In genomic region chr1:164870694-164871093, GRCm38 (mm10) we compare ENCODE assay signal across 10 mouse cellular contexts.
A peak's percentile ranks its signal among the peaks of the same experiment; 100 is the strongest.
DNase-seq lines count a peak whose midpoint lies in the region; ATAC-seq and TF ChIP-seq lines count a peak whose summit lies in the region.
"Had no signal": no experiment of that assay in that cellular context is flagged by ENCODE, and none has a peak within 500 bp of the region (broad histone marks: within the 10 kb centered on the region; RNA-seq: fewer than 3 reads in every experiment).

No protein-coding gene starts in this region.

- H3K4me1 ChIP-seq in liver, adult 2 months (ENCODE audit: control insufficient read depth, insufficient read depth, low read length): no peaks in the 10 kb centered on the region
- no peaks in the 10 kb centered on the region for H3K4me1 ChIP-seq in liver, embryonic 12.5 days
- H3K4me1 ChIP-seq: neural tube, embryonic 12.5 days had no signal

- no peaks in the 10 kb centered on the region for H3K9me3 ChIP-seq in liver, embryonic 12.5 days (replicated peaks)
- H3K9me3 ChIP-seq: neural tube, embryonic 12.5 days had no signal

- H3K27me3 ChIP-seq in liver, adult 2 months (ENCODE audit: control insufficient read depth, insufficient read depth, low read length): no peaks in the 10 kb centered on the region
- H3K27me3 ChIP-seq in liver, embryonic 12.5 days (replicated peaks): no peaks in the 10 kb centered on the region
- H3K27me3 ChIP-seq: neural tube, embryonic 12.5 days had no signal

- no peaks in the 10 kb centered on the region for H3K79me2 ChIP-seq in liver, adult 2 months (ENCODE audit: control insufficient read depth, insufficient read depth, low read length)

- intact Hi-C loops in left cerebral cortex, postnatal 36 days (cut with DNase I): no loop called here

- no peak for TF ChIP-seq POLR2A in liver, adult 2 months (IDR thresholded peaks at IDR 0.05; ENCODE audit: extremely low read depth, insufficient read depth, low read length)

- no peak overlapping the region for H3K27ac ChIP-seq in liver, adult 2 months (replicated peaks; ENCODE audit: insufficient read depth, low read depth, low read length)
- H3K27ac ChIP-seq in liver, embryonic 12.5 days: no peak overlapping the region
- H3K27ac ChIP-seq: neural tube, embryonic 12.5 days had no signal

- no peak for ATAC-seq in liver, embryonic 12.5 days
- peak; percentile 100 for ATAC-seq in granulocyte monocyte progenitor cell, adult 5-6 weeks (replicated peaks; ENCODE audit: poor library complexity, severe bottlenecking)

- no peak overlapping the region for H3K4me2 ChIP-seq in liver, embryonic 12.5 days
- H3K4me2 ChIP-seq: neural tube, embryonic 12.5 days had no signal

- H3K4me3 ChIP-seq in liver, adult 2 months (ENCODE audit: insufficient read depth, low read depth, low read length): no peak overlapping the region
- no peak overlapping the region for H3K4me3 ChIP-seq in liver, embryonic 12.5 days
- H3K4me3 ChIP-seq: neural tube, embryonic 12.5 days had no signal

- no peaks in the 10 kb centered on the region for H3K36me3 ChIP-seq in liver, adult 2 months (ENCODE audit: control insufficient read depth, insufficient read depth, low read length)
- no peaks in the 10 kb centered on the region for H3K36me3 ChIP-seq in liver, embryonic 12.5 days
- H3K36me3 ChIP-seq: G1E; neural tube, embryonic 12.5 days had no signal

- peak; percentile 43 for DNase-seq in adrenal gland, postnatal 10 days
- no peak for DNase-seq in adrenal gland, postnatal 4 days (ENCODE audit: low spot score in 2 of 2)
- DNase-seq in liver, adult 2 months (ENCODE audit: extremely low read depth, low read depth, low spot score): peak; percentile 13
- peak; percentile 25 for DNase-seq in spleen, adult 12 weeks (ENCODE audit: low spot score)
- DNase-seq in cerebellum, adult 11-12 months: no peak
- no peak for DNase-seq in left cerebral cortex, postnatal 36 days (ENCODE audit: low spot score in 2 of 2)

- peak; percentile 58 for TF ChIP-seq CTCF in liver, adult 2 months (IDR thresholded peaks at IDR 0.05; ENCODE audit: low read depth, low read length)

- H3K9ac ChIP-seq in liver, adult 2 months (ENCODE audit: low read depth, low read length): no peak overlapping the region
- H3K9ac ChIP-seq in liver, embryonic 12.5 days: no peak overlapping the region
- H3K9ac ChIP-seq: neural tube, embryonic 12.5 days had no signal

- 60% methylated on average over 7 of the region's 7 CpGs for WGBS in liver, adult 2 months
- whole genome bisulfite sequencing in liver, embryonic 12.5 days (ENCODE audit: insufficient replicate concordance): 34% methylated on average over 7 of the region's 7 CpGs

Comparison
In these comparisons a context has a peak if more than half of its experiments do, and no peak if none do; other contexts are left out.
1. DNase-seq: peak in adrenal gland, postnatal 10 days (single experiment), liver, adult 2 months (single experiment) and spleen, adult 12 weeks (single experiment); none in adrenal gland, postnatal 4 days (0 of 2), cerebellum, adult 11-12 months (single experiment) and left cerebral cortex, postnatal 36 days (0 of 2).